Mouse (Mus musculus): ENCODE results near the gene Tdgf1.

Tdgf1 gene

DNA sequence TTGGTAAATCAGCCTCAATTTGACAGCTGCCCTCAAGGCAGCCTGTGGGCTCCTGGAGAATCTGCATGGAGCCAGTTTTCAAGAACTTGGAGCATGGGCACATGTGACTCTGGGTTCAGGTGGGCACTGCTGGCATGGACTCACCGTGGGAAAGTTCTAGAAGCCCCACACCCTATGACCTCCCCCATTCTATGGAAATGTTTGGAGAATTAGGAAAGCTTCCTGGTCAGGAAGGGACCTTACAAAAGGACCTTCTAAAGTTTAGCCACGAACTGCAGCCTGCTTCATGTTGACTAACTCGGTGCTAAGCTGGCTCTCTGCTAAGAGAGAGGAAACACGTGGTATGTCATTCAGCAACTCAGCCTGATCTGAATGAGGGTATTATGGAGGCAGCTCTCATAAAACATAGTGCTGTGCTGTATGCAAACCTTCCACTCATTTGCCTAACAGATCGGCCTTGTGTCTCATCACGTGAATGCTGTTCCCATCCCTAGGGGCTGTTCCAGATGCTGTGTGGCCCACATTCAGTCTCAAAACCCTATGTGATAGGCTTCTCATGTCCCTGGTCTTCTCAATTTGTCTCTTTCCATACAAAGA, 36.5 kb downstream of the Tdgf1 start:
- DNase-seq = no peak

DNA sequence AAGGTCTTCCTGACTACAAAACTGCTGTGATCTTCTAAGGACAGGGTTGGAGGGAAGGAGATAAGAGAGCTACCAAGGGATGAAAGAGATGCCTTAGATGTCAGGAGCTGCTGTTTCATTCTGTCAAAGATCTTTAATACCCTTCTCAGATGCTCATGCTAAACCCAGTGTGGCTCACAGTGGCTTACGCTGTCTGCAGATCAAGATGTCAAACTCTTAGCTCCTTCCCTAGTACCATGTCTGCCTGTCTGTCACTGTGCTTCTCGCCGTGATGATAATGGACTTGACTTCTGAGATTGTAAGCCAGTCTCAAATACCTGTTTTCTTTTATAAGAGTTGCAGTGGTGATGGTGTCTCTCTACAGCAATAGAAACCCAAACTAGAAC, 37.3 kb downstream of the Tdgf1 start:
- no peak for DNase-seq

DNA sequence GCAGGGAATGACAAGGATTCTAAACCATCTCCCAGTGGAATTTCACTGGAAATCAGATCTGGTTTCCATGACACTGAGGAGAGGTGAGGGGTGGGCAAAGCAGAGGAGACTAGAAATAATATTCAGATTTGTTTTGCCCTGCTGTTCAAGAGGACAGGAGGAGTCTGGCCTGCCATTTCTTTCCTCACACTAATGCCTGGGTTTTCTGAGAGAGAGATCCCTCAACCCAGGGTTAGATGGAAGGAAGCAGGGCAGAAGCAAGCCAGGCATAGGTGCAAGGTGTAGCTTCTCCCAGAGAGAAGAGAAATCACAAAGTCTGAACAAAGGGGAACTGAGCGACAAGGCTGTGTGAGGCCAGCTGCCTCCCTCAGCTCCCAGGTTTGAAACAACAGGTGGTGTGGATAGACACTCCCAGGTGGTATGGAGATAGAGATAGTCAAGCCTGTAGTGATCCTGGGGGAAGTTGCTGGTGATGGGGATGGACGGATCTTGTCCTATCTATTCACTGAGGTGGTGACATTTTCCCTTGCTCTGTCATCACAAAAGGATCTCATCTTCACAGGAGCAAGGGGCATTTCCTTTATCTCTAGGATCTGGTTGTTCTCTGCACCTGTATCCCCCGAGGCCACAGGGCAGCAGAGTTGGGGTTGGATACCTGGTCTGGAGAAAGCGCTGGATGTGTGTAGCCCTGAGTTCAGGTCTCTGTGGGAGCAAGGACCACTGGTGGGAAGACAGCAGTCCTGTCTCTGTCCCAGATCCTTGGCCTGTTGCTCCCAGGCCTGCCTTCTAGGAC, 37.9 kb downstream of the Tdgf1 start:
- DNase-seq = no peak

DNA sequence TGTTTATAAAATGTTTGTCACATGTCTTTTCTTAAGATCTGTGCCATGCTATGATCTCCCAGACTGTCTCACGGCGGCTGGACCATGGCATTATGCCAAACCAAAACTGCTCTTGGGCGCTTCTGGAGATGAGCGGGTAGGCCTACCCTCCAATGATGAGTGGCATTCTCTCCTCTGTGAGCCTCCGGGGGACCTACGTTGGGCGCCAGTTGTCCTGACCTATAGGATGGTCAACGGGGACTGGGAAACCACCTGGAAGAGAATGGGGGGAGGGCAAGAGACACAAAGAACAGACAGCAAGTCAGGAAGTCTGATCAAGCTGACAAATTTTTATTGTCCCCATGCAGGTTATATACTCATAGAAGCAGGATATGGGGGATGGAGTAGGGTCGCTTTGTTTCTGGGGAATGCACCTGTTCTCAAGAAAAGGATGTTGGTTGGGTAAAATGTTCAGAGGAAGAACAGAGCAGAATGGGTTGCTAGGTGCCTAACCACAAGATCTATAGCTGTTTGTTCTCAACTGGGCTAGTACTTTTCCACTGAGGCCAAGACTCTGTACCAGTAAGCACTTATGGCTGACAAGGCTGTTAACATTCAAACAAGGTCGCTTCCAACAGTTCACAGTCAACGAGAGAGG, 38.6 kb downstream of the Tdgf1 start:
- no peak for DNase-seq

DNA sequence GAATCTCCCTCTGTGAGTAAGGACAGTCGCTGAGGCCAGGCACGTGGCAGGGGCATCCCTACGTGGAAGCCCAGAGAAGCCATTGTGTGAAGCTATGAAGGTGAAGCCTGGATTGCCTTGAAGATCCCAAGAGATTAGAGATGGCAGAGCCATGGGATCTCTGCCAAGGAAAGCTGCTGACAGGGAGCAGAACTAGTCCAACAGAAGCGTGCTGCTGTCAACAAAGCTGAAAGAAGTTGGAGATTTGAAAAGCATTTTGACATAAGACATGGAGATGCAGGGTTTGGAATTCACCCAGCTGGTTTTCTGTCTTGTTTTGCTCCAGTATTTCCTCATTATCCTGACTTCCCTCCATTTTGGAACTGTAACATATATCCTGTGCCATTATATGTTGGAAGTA, 43.7 kb downstream of the Tdgf1 start:
- DNase-seq = no peak

DNA sequence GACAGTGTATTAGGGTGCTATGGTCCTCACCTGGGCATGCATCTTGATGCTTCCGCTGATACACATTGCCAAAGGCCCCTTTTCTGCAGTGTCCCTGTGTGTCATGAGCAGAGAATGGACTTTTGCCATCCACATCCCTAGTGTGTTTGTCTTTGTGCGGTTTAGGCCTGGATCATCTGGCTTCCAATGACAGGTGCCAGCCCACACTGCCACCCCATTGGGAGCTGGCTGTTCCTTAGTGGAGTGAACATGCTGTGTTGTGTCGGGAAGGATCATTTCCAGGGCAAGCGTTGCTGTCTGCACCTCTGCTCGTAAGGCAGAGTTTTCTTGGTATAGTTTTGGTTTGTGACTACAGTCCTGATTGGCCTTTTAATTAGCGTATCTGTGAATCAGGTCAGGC, 44.8 kb downstream of the Tdgf1 start:
- no peak for DNase-seq

DNA sequence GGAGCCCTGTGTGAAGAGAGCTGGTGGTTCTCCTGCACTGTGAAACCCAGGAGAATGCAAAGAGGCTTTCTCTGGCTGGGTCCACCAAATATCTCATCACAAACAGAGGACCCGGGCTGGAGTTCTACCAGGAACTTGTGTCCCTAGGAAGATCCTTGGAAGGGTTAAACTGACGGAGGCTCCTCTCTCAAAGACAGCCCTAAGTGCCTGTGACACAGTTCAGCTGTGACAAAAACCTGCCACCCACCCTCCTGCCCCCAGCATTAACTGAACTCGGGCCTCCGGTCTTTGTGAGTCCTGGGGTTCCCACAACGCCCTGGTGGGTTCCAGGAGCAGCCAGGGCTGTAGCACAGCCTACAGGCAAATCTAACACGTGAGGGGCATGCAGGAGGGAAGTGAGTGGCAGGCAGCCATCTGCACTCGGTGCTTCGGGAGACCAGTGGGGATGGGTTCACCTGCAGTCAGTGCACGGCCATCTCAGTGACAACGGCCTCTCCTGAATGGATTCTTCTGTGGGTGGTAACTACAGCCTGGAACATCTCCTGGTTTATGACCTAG, 46.4 kb downstream of the Tdgf1 start:
- DNase-seq = no peak

DNA sequence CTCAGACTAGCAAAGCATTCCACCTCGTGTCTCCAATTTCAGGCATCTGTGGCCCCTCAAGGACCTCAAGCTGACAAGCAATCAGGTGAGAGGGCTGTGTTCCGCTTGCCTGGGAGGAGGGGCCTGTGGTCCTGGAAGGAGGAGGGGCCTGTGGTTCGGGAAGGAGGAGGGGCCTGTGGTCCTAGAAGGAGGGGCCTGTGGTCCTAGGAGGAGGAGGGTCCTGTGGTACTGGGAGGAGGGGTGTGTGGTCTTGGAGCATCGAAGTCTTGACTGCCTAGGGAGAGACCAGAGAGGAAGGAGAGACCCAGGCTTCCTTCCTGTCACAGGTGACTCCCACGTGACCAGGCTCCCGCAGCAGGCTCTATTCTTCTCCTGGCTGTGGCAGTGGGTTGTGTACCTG, 49.4 kb downstream of the Tdgf1 start:
- no peak for DNase-seq

DNA sequence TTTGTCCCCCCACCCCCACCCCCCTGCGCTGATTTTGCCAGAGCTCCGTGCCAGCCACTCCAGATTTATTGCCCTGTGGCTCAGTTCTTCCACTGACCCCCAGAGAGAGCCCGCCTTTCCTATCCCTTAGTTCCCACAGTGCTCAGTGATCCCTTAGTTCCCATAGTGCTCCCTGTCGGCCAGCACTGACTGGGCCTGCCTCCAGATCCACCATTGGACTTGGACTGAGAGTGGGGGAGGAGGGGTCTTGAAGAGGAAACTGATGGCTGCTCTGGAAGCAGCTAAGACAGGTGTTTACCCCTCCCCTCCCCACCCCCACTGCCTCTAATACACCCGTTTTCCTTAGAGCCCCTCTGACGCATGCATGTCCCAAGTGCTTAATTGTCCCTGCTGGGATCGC, 50.0 kb downstream of the Tdgf1 start:
- DNase-seq = no peak

DNA sequence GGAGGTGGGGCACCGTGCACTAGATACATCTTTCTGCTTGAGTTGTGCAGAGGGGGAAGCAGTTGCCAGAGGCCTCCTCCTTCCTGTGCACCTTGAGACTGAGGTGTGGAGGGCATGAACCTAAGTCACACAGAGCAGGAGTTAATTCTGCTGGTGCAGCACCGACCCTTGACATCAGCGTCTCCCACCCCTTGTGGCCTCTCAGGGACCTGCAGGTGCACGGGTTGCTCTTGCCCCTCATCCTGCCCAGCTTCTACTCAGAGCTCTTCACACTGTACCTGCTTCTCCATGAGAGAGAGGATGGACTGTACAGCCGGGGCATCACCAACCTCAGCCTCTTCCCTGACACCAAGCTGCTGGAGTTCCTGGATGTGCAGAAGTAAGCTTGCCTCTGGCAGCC, 50.5 kb downstream of the Tdgf1 start:
- DNase-seq = no peak

DNA sequence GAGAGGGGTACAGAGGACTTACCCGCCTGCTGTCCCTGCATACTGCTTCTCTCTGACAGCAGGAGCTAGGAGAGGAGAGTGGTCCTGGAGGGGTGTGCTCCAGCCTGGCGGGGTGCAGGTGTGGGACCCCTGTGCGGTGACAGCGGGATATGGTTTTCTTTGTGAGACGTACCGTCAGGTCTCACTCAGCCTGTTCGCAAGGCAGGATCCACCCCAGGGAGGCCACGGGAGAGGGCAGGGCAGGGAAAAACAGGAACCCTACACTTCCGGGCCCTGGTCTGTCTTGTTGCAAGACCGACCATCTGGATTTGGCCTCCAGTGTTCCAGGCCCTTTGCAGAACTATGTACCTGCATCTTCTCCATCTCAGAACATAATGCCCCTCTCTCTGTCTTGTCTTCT, 52.5 kb downstream of the Tdgf1 start:
- no peak for DNase-seq

DNA sequence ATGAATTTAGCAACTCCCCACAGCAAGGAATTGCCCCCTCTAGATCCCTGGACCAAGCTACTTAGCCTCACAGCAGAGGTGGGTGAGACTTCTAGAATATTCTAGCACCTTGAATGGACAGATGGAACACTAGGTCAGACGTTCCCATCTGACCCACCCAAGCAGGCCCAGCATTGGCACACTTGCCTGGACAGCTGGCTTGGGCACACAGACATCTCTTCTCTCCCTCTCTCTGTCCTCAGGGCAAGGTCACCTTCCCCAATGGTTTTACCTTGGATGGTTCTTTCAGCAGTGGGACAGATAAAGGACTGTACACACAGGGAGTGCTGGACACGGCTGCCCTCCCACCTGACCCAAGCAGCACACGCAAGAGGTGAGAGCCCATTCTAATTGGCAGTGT, 53.4 kb downstream of the Tdgf1 start:
- DNase-seq = no peak

DNA sequence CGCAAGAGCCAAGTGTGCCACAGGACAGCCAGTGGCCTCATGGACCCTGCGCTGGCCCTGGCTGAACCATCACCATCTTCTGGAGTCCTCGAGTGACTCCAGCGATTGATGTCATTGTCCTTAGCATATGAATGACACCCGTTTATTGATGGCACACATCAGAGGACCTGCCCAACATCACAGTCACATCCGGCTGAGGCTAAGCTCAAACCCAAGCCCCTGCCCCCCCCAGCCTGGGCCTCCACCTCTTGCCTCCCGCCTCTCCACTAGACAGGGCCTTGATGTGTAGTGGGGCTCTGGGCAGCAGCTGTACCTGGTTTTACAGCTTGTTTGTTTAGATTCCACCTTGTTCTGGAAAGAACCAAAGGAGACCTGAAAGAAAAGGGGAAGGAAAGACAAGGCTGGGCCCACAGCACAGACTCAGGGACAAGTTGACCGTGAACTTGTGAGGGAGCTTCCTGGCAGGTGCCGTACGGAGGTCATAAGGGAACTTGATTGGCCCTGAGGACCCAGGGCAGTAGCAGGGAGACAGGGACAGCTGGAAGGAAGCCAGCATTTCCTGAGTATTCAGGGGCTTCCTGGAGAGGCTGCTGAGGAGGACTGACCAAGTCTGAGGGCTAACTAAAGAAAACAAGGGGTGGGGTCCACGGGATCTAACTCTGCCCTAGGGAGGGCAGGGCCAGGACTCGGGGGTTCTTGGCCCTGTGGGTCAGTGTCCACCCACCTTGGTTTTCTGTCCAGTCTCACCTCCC, 54.7 kb downstream of the Tdgf1 start:
- peak; percentile 75 to 76 for DNase-seq

DNA sequence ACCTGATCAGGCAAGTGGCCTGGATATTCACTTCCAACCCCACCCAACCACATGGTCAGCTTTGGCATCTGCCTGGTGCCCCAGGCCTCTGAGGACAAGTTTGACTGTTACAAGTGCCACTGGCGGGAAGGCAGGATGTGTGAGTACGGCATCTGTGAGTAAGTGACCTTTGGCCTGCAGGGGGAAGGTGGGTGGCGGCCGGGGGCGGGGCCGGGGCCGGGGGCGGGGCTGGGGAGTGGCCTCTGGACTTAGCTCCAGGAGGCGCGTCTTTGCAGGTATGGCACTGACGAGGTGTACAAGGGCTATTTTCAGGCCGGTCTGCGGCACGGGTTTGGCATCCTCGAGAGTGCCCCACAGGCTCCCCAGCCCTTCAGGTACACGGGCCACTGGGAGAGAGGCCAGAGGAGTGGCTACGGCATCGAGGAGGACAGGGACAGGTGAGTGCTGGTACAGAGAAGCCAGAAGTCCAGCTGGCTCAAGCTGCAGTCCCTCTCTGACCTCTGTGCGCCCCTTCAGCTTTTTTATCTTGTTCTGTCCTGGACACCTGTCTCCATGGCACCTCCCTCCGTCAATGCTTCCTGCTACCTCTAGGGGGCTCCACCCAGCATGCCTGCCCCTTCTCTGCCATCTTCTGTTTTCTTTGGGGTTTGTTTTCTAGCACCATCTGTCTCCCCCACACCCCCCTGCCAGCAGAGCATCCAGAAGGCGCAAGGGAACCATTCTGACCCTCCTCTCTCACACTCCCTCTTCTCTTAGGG, 55.8 kb downstream of the Tdgf1 start:
- DNase-seq = peak; percentile 52 to 82
